Mouse (Mus musculus): ENCODE measurements at regions not wholly inside any gene's neighbourhood (a gene's known extent, or its start where the extent isn't known, plus 50 kb on each side); places are given as distances from the start of the nearest gene placed in this dataset.
A peak's percentile ranks its signal among the peaks of the same experiment; 100 is the strongest.

GRCm38 (mm10) chr6:35380721-35381466 is 55.0 kb upstream of the Fam180a start:
- TF ChIP-seq CTCF (IDR thresholded peaks at IDR 0.05), result peak; percentile 96
- 0 out of 2 replicates have a peak, but pooled peaks have one; percentile 41 for TF ChIP-seq EP300 (IDR thresholded peaks at IDR 0.05; ENCODE audit: insufficient read depth, low read depth, low read length)
- TF ChIP-seq POLR2A (IDR thresholded peaks at IDR 0.05; ENCODE audit: insufficient read depth, low read depth, low read length), result no peak

Data from heart, adult 2 months (tissue).